Mouse (Mus musculus): ENCODE measurements around the gene Gm49721.
"Not testable (repeated sequence)": the region's sequence is repeated elsewhere in the genome, so short reads cannot be mapped to it uniquely, and the experiment has no call there.

The Gm49721 gene

GRCm38 (mm10) chr17:6974985-6975384 lies 3.7 kb upstream of the Gm49721 start:
- in situ Hi-C loops (cut with MboI, MseI) = loop anchor here (25.0 kb wide), 2 partner anchors 87 to 187 kb away; partner anchors contain the start of gene Rps6ka2

GRCm38 (mm10) chr17:6979380-6979779 lies 676 bp downstream of the Gm49721 start:
- in situ Hi-C loops (cut with MboI, MseI) = not testable (repeated sequence)

- in situ Hi-C loops (cut with MboI, MseI) = loop anchor here (5.0 kb wide), 1 partner anchor 1167 kb away; the partner anchor contains the start of genes Gm49673 and Rnaset2a
Observed at GRCm38 (mm10) chr17:6980144-6980543, 1.4 kb downstream of the Gm49721 start.

GRCm38 (mm10) chr17:6986118-6986517 lies 7.4 kb downstream of the Gm49721 start:
- in situ Hi-C loops (cut with MboI, MseI) = not testable (repeated sequence)

GRCm38 (mm10) chr17:6995504-6995903 lies 16.8 kb downstream of the Gm49721 start:
- in situ Hi-C loops (cut with MboI, MseI) = loop anchor here (5.0 kb wide), 1 partner anchor 1137 kb away; no protein-coding TSS in a partner anchor

- in situ Hi-C loops (cut with MboI, MseI) = loop anchor here (5.0 kb wide), 1 partner anchor 1135 kb away; no protein-coding TSS in a partner anchor
Observed at GRCm38 (mm10) chr17:6996826-6997225, 18.1 kb downstream of the Gm49721 start.

GRCm38 (mm10) chr17:6997778-6998490 lies 19.2 kb downstream of the Gm49721 start:
- in situ Hi-C loops (cut with MboI, MseI) = loop anchor here (5.0 kb wide), 1 partner anchor 1134 kb away; no protein-coding TSS in a partner anchor

- in situ Hi-C loops (cut with MboI, MseI) = not testable (repeated sequence)
Observed at GRCm38 (mm10) chr17:7001790-7002585, 23.3 kb downstream of the Gm49721 start.

GRCm38 (mm10) chr17:7003392-7003791 lies 24.7 kb downstream of the Gm49721 start:
- in situ Hi-C loops (cut with MboI, MseI) = not testable (repeated sequence)

- in situ Hi-C loops (cut with MboI, MseI) = not testable (repeated sequence)
Observed at GRCm38 (mm10) chr17:7005646-7006045, 26.9 kb downstream of the Gm49721 start.

- in situ Hi-C loops (cut with MboI, MseI) = not testable (repeated sequence)
Observed at GRCm38 (mm10) chr17:7008885-7009284, 30.2 kb downstream of the Gm49721 start.

- in situ Hi-C loops (cut with MboI, MseI) = not testable (repeated sequence)
Observed at GRCm38 (mm10) chr17:7009440-7009839, 30.7 kb downstream of the Gm49721 start.

- in situ Hi-C loops (cut with MboI, MseI) = not testable (repeated sequence)
Observed at GRCm38 (mm10) chr17:7009901-7010300, 31.2 kb downstream of the Gm49721 start.

GRCm38 (mm10) chr17:7014190-7014589 lies 35.5 kb downstream of the Gm49721 start:
- in situ Hi-C loops (cut with MboI, MseI) = not testable (repeated sequence)

- in situ Hi-C loops (cut with MboI, MseI) = not testable (repeated sequence)
Observed at GRCm38 (mm10) chr17:7025257-7025656, 46.6 kb downstream of the Gm49721 start, which contains the start of gene Gm1604a. Gene Gm1604a, plus strand, starts transcription at chr17:7025568.

GRCm38 (mm10) chr17:7025764-7026346 lies 47.2 kb downstream of the Gm49721 start:
- in situ Hi-C loops (cut with MboI, MseI) = not testable (repeated sequence)

GRCm38 (mm10) chr17:7030204-7030603 lies 51.5 kb downstream of the Gm49721 start:
- in situ Hi-C loops (cut with MboI, MseI) = loop anchor here (10.0 kb wide), 1 partner anchor 1065 kb away; no protein-coding TSS in a partner anchor

GRCm38 (mm10) chr17:7030622-7031174 lies 52.0 kb downstream of the Gm49721 start:
- in situ Hi-C loops (cut with MboI, MseI) = loop anchor here (10.0 kb wide), 1 partner anchor 1064 kb away; no protein-coding TSS in a partner anchor

GRCm38 (mm10) chr17:7033192-7034166 lies 54.8 kb downstream of the Gm49721 start:
- in situ Hi-C loops (cut with MboI, MseI) = loop anchor here (10.0 kb wide), 1 partner anchor 1061 kb away; no protein-coding TSS in a partner anchor

GRCm38 (mm10) chr17:7068997-7069539 lies 90.4 kb downstream of the Gm49721 start:
- in situ Hi-C loops (cut with MboI, MseI) = loop anchor here (25.0 kb wide), 1 partner anchor 107 kb away; the partner anchor contains the start of genes Rnaset2b and Tagap1
